Mouse (Mus musculus) midbrain, embryonic 10.5 days (tissue): Measurements from ENCODE around the gene Hoxa9. TPM values are rescaled to one million over a fixed set of nuclear protein-coding genes. Genes with fewer than 3 reads are reported as not detected.

Experiments used
- DNase-seq: peaks from one replicate; pipeline ENCODE4 v3.0.0-alpha.2; 2017; ENCODE audit warnings: low spot score
- H3K27ac ChIP-seq: fragments of 300-500 bp; sonication (generic); replicated peaks from 2 replicates; pipeline ENCODE4 v1.5.1; 2016; ENCODE audit warnings: mild to moderate bottlenecking
- H3K27me3 ChIP-seq: fragments of 300-500 bp; sonication (generic); 2 replicates; pipeline ENCODE4 v1.6.1; 2016; ENCODE audit warnings: low read depth, mild to moderate bottlenecking; ENCODE audit not compliant: poor library complexity, severe bottlenecking
- H3K36me3 ChIP-seq: fragments of 300-500 bp; sonication (generic); 2 replicates; pipeline ENCODE4 v1.6.1; 2016; ENCODE audit warnings: mild to moderate bottlenecking, moderate library complexity
- H3K4me1 ChIP-seq: fragments of 300-500 bp; sonication (generic); 2 replicates; pipeline ENCODE4 v1.6.1; 2016
- H3K4me3 ChIP-seq: fragments of 300-500 bp; sonication (generic); 2 replicates; pipeline ENCODE4 v1.5.1; 2016; ENCODE audit warnings: mild to moderate bottlenecking, moderate library complexity
- H3K9me3 ChIP-seq: fragments of 300-500 bp; sonication (generic); replicated peaks from 2 replicates; pipeline ENCODE4 v1.6.1; 2016; ENCODE audit warnings: mild to moderate bottlenecking
- WGBS: fragments of 180-500 bp; shearing (Covaris S2); methylation state at CpG from one replicate; pipeline ENCODE4 v1.1.7; 2016; 5-methylcytosine and 5-hydroxymethylcytosine counted together
- polyA plus RNA-seq: library from polyadenylated mRNA; unstranded; fragments of >200 nt; fragmentation: Nextera tagmentation; extraction: Ambion mirVana; gene quantifications from 2 replicates; pipeline ENCODE4 v1.2.1, GENCODE M21; 2016

Hoxa9 gene
- polyA plus RNA-seq, 1 experiment from 2014 or later = not detected

- WGBS = 17% methylated on average over 9 of the region's 9 CpGs
- no peaks in the 10 kb centered on the region for H3K9me3 ChIP-seq
- H3K27me3 ChIP-seq = peaks cover 100% of the 10 kb centered on the region
- no peak for DNase-seq
- peaks cover 23% of the 10 kb centered on the region for H3K4me1 ChIP-seq
- no peak overlapping the region for H3K27ac ChIP-seq
- no peak overlapping the region for H3K4me3 ChIP-seq
- H3K36me3 ChIP-seq = no peaks in the 10 kb centered on the region
Observed at GRCm38 (mm10) chr6:52219234-52219942, 11.5 kb downstream of the Hoxa9 start.

GRCm38 (mm10) chr6:52218643-52219215 lies 12.2 kb downstream of the Hoxa9 start:
- Histone ChIP-seq H3K9me3 (no peaks in the 10 kb centered on the region), H3K27ac (no peak overlapping the region), H3K4me3 (no peak overlapping the region), H3K36me3 (no peaks in the 10 kb centered on the region), H3K27me3 (peaks cover 100% of the 10 kb centered on the region), H3K4me1 (peaks cover 23% of the 10 kb centered on the region)
- WGBS = 11% methylated on average over 14 of the region's 14 CpGs
- no peak for DNase-seq

DNA sequence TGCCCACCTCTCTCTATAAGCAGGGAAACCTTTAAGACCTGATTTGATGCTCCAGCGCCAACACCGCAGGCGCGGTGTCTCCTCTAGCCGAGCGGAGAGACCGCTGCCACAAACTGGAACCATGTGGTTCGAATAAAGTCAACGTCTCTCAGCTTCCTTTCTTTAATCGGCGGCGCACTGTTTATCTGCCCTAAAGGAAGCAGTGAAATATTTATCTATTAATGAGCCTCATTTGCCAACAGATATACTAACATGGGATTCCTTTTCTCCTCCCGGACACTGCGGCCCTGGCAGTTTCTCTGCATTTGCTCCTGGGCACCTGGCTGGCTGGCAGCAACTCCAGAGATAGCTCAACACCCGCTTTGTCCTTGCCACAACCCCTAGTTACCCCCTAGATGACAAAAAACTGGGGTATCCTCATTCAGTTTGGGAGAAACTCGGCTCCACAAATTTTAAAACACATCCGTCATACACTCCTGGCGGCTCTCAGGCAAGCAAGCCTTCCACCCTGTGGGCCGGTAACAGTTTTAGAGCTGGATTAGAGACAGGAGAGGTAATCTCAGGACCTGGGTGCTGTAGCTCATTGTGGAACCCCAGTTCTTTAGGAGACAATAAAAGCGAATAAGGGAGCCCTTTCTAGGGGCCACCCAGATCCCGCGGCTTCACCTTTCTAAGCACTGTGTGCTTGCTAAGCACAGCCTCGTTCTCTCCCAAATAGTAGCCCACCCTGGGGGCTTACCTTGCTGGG lies 12.8 kb downstream of the Hoxa9 start:
- peaks cover 100% of the 10 kb centered on the region for H3K27me3 ChIP-seq
- WGBS = 4% methylated on average over 23 of the region's 23 CpGs
- no peaks in the 10 kb centered on the region for H3K36me3 ChIP-seq
- H3K27ac ChIP-seq = no peak overlapping the region
- no peak overlapping the region for H3K4me3 ChIP-seq
- peaks cover 23% of the 10 kb centered on the region for H3K4me1 ChIP-seq
- no peak for DNase-seq
- H3K9me3 ChIP-seq = no peaks in the 10 kb centered on the region

DNA sequence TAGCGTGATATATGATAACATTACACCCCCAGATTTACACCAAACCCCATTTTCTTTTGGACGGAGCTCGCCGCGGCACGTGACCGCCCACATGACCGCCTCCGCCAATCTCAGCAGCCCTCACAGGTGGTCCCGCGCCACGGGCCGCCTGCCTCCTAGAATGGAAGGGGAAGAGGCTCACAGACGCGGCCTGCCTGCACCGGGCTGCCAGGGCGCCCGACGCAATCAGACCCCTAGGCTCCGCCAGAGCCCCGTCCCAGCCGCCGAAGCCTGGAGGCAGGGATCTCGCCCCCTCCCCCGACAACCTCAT lies 13.5 kb downstream of the Hoxa9 start:
- no peaks in the 10 kb centered on the region for H3K36me3 ChIP-seq
- peaks cover 23% of the 10 kb centered on the region for H3K4me1 ChIP-seq
- peaks cover 100% of the 10 kb centered on the region for H3K27me3 ChIP-seq
- peak; percentile 77 for DNase-seq
- WGBS = 0% methylated on average over 25 of the region's 25 CpGs
- no peaks in the 10 kb centered on the region for H3K9me3 ChIP-seq
- H3K4me3 ChIP-seq = peak overlapping the region; percentile 39
- H3K27ac ChIP-seq = no peak overlapping the region

DNA sequence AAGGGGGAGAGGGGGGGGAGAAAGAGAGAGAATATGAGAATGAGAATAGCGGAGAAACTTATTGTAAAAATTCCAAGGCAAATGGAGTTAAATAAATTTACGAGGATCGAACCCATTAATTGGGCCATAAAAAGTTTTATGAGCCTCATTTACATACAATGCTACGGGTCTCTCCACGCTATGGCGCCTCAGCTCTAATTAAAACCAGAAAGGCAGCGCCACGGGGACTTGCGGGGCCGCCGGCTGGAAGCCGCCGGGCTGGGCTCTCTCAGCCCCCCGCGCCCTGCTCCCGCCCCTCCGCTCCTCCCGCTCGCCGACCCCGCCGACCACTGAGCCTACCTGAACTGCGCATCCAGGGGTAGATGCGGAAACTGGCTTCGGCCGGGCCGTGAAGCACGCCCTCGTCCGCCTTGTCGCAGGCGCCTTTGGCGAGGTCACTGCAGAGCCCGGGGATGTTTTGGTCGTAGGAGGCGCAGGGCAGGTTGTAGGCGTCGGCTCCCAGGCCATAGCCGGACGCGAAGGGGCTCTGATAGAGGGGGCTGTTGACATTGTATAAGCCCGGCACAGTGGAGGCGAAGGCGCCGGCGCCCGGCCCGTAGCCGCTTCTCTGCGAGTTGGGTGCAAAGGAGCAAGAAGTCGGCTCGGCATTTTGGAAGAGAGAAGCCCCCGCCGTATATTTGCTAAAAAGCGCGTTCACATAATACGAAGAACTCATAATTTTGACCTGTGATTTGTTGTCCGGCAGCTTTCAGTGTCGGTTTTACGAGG lies 14.0 kb downstream of the Hoxa9 start:
- Histone ChIP-seq H3K4me3 (peak overlapping the region; percentile 39), H3K36me3 (no peaks in the 10 kb centered on the region), H3K27me3 (peaks cover 100% of the 10 kb centered on the region), H3K9me3 (no peaks in the 10 kb centered on the region), H3K27ac (no peak overlapping the region), H3K4me1 (peaks cover 21% of the 10 kb centered on the region)
- DNase-seq = no peak
- WGBS = 4% methylated on average over 60 of the region's 60 CpGs

GRCm38 (mm10) chr6:52215771-52216535 lies 14.9 kb downstream of the Hoxa9 start:
- Histone ChIP-seq H3K36me3 (no peaks in the 10 kb centered on the region), H3K27me3 (peaks cover 100% of the 10 kb centered on the region), H3K4me1 (peaks cover 17% of the 10 kb centered on the region), H3K4me3 (no peak overlapping the region), H3K27ac (no peak overlapping the region), H3K9me3 (no peaks in the 10 kb centered on the region)
- 2% methylated on average over 30 of the region's 30 CpGs for WGBS
- DNase-seq = no peak

- Histone ChIP-seq H3K4me3 (no peak overlapping the region), H3K27ac (no peak overlapping the region), H3K27me3 (peaks cover 100% of the 10 kb centered on the region), H3K9me3 (no peaks in the 10 kb centered on the region), H3K36me3 (no peaks in the 10 kb centered on the region), H3K4me1 (peaks cover 17% of the 10 kb centered on the region)
- no peak for DNase-seq
- 7% methylated on average over 3 of the region's 3 CpGs for WGBS
Observed at GRCm38 (mm10) chr6:52215070-52215469, 15.8 kb downstream of the Hoxa9 start.

DNA sequence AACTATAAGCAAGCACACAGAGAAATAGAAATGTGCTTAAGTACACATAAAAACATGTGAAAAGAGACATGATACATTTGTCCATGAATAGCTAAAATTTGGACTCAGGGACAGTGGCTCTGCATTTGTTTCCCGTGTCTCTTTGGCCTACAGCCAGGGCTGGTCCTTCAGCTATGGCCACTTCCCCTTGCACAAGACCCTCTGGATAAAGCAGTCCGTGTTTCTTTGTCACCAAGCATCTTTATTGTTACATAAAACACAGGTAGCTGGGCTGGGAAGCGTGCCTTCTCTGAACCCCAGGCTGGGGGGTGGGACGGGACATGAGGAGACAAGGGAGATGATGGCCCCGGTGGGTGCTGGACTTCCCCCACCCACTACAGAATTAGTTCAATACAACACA lies 16.6 kb downstream of the Hoxa9 start:
- Histone ChIP-seq H3K27ac (no peak overlapping the region), H3K4me1 (peaks cover 17% of the 10 kb centered on the region), H3K4me3 (no peak overlapping the region), H3K27me3 (peaks cover 100% of the 10 kb centered on the region), H3K36me3 (no peaks in the 10 kb centered on the region), H3K9me3 (no peaks in the 10 kb centered on the region)
- 14% methylated on average over 5 of the region's 5 CpGs for WGBS
- no peak for DNase-seq

- Histone ChIP-seq H3K4me1 (peaks cover 22% of the 10 kb centered on the region), H3K9me3 (no peaks in the 10 kb centered on the region), H3K36me3 (no peaks in the 10 kb centered on the region), H3K27ac (no peak within 1 kb of the TSS), H3K27me3 (peaks cover 100% of the 10 kb centered on the region), H3K4me3 (no peak within 1 kb of the TSS)
- 2% methylated on average over 38 of the region's 38 CpGs for WGBS
- no peak for DNase-seq
Observed at GRCm38 (mm10) chr6:52213119-52213986, 17.5 kb downstream of the Hoxa9 start, which contains the start of the genes Hoxa3 and Gm28308. TSS of gene Hoxa3 (minus strand) at chr6:52213336. TSS of gene Gm28308 (minus strand) at chr6:52213339.

- H3K9me3 ChIP-seq = no peaks in the 10 kb centered on the region
- 2% methylated on average over 22 of the region's 22 CpGs for WGBS
- H3K4me1 ChIP-seq = peaks cover 20% of the 10 kb centered on the region
- H3K27me3 ChIP-seq = peaks cover 100% of the 10 kb centered on the region
- no peak overlapping the region for H3K27ac ChIP-seq
- H3K4me3 ChIP-seq = no peak overlapping the region
- no peak for DNase-seq
- H3K36me3 ChIP-seq = no peaks in the 10 kb centered on the region
Observed at GRCm38 (mm10) chr6:52212556-52213118, 18.3 kb downstream of the Hoxa9 start.

DNA sequence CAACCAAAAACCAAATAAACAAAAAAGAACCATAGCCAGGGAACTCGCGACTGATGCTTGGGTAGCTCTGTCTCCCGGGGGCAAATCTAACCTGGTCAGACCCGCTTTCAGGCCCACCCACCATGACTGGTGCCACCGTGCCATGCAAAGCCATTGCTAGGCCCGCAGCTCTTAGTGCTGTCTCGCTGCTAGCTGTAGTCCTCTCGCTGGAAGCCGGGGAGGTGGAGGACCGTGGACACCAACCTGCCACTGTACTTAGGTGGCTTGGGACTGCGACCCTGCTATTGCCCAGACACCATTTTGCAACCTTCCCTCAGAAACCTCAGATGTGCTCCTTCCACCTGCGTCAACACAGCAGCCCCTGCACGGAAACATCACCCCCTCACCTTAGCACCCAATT lies 18.9 kb downstream of the Hoxa9 start:
- WGBS = 4% methylated on average over 13 of the region's 13 CpGs
- no peak for DNase-seq

More for the DNA sequence above, 18.9 kb downstream of the Hoxa9 start:
- Histone ChIP-seq H3K4me1 (peaks cover 13% of the 10 kb centered on the region), H3K27ac (no peak overlapping the region), H3K9me3 (no peaks in the 10 kb centered on the region), H3K27me3 (peaks cover 100% of the 10 kb centered on the region), H3K36me3 (no peaks in the 10 kb centered on the region), H3K4me3 (0 out of 2 replicates have a peak overlapping the region, but pooled peaks have one; percentile 0)
